Mouse (Mus musculus): ENCODE results near the gene Cript.

Gene Cript

DNA sequence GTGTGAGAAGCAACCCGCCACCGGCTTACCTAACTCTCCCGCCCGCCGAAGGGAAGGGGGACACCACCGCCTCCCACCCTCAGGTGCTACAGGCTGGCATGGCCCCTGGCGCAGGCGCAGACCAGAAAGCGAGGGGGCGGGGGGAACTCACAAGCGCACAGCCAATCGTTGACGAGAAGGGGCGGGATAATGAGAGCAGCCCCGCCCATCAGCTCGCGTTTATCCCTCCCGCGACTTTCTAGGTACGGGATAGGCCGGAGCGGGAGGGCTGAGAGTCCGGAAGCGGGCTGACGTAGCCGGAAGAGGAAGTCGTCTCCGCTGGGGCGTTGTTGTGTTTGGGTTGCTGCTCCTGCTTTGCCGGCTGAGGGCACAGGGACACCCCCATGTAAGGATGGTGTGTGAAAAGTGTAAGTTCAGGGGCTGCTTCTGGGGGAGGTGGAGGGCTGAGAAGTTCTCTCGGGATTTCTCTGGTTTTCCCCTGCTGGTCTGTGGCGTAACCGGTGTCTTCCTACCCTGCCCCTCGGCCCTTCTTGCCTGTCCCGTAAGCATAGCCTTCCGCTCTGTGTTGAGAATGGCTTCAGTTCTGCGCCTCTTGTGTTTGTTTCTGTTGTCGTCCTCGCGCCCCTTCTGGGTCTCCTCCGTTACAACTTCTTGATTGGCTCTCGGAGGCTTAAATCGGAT lies at the start of gene Cript, which contains the start of gene Pigf:
TSS of gene Cript (plus strand) at position 282 of the 681 bp plus-strand sequence.
TSS of gene Pigf (minus strand) at position 138 of the 681 bp plus-strand sequence.
- peak; percentile 100 for DNase-seq

DNA sequence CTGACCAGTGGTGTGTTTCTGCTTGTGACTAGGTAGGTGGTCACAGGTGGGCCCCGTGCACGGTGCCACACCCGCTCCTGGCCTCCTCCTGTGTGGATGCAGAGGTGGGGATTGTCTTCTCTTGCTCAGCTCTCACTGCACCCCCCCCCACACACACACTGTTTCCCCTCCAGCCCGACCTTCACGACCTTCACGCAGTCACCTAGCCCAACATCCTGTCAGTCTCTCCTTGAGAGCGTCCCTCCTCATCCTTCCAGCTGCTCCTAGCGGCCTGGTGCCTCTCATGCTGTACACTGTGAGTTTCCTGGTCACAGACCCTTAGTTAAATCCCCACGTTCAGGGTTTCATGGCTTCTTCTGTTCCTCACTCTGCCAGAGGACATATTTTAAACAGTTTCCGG lies 49.0 kb upstream of the Cript start:
- DNase-seq = peak; percentile 82

DNA sequence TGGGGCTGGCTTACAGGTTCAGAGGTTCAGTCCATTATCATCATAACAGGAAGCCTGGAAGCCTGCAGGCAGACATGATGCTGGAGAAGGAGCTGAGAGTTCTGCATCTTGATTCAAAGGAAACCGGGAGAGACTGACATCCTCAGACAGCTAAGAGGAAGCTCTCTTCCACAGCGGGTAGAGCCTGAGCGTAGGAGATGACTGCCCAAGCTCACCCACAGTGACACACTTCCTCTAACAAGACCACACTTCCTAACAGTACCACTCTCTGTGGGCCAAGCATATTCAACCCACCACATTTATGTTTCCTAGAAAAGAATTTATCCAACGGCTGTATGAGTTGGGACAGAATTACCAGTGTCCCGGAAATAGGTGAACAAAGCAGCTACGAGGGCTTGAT lies 46.9 kb upstream of the Cript start:
- peak; percentile 87 for DNase-seq

DNA sequence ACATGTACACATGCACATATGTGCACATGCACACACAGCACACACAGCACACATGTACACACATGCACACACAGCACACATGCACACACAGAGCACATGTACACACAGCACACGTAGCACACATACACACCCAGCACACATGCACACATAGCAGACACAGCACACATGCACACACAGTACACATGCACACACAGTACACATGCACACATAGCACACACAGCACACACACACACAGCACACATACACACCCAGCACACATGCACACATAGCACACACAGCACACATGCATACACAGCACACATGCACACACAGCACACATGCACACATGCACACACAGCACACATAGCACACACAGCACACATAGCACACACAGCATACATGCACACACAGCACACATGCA lies 44.1 kb upstream of the Cript start:
- DNase-seq = no peak

DNA sequence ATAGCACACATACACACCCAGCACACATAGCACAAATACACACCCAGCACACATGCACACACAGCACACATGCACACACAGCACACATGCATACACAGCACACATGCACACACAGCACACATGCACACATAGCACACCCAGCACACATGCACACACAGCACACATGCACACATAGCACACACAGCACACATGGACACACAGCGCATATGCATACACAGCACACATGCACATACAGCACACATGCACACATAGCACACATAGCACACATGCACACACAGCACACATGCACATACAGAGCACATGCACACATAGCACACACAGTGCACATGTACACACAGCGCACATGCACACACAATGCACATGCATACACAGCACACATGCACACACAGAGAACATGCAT lies 43.6 kb upstream of the Cript start:
- no peak for DNase-seq

DNA sequence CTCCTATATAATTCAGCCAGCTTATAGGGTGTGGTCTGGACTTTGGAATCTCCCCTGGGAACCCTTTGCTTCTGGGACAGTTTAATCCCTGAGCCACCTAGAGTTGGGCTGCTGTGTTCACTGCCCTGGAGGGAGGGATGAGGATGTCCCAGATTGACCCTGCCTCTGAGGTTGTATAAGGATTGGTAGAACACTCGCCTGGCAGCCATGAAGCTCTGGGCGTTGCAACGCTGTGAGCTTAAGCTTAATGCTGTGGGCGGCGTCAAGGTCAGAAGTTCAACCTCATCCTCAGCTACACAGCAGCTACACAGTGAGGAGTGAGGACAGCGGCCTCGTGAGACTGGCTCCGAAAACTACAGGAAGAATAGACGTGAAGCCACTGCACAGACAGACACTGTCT lies 42.9 kb upstream of the Cript start:
- peak; percentile 96 for DNase-seq

DNA sequence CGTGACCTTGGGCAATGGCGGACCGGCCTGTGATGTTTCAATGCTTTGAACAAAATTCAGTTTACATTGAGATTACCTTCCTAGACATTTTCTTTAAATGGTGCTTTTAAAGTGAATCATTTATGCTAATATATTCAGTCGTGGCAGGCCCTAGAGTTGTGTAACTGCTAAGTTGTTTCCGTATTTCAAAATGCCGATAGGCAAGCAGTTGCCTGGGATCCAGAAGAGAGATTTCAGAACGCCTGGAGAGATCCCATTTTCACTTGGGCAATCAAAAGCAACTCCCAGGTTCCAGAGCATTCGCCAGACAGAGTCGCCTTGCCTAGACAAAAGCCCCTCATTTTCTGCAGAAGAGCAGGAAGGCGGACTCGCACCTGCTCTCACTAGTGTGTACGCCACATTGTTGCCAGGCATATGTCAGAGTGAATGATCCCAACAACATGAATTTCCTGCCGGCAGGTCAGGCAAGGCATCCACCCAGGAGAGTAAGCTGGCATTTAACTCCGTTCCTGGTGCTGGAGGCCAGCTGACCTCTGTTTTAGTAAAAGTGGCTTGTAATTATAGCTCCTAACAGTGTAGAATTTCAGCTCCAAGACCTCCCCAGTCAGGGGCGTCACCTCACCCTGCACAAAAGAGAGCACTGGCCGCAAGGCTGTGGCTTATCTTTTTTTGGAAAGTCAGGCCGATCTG lies 38.8 kb upstream of the Cript start:
- DNase-seq = peak; percentile 94

DNA sequence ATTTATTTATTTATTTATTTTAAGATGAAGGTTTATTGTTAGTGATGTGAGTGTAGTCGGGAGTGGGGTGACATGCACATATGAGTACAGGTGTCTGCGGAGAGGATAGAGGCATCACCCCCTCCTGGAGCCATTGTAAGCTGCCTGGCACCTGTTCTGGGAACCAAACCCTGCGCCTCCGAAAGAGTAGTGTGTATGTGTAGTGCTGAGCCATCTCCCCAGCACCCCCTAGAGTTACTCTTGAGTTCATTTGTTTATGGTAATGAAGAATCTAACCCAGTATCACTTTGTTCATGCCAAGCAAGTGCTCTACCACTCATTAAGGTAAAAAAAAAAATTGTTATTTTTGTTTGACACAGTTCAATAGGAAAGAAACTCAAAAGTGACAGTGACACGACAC lies 37.2 kb upstream of the Cript start:
- peak; percentile 86 for DNase-seq

DNA sequence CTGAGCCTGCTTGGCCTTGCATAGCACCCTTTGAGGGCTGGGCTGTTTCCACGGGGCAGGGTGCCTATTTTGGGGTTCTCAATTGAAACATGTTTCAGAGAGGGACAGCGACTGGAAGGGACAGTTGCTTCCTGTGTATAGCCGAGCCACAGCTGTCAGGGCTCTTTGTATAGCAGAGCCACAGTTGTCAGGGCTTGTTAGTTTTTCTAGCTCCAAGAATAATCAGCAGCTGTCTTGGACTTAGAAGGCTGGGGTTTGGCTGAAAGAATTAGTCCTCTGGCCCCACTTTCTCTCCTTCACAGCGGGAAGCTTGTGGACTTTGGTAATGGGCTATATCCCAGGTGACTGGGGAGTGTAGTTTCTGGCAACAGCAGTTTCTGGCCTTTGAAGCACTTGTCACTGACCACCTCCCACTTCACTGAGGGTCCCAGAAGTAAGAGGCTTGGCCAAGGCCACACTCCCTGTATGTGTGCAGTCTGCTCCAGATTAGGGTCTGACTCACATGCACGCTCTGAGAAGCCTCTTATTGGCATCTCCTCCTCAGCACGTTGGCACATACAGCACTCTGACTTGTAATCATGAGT lies 36.7 kb upstream of the Cript start:
- DNase-seq = peak; percentile 95

DNA sequence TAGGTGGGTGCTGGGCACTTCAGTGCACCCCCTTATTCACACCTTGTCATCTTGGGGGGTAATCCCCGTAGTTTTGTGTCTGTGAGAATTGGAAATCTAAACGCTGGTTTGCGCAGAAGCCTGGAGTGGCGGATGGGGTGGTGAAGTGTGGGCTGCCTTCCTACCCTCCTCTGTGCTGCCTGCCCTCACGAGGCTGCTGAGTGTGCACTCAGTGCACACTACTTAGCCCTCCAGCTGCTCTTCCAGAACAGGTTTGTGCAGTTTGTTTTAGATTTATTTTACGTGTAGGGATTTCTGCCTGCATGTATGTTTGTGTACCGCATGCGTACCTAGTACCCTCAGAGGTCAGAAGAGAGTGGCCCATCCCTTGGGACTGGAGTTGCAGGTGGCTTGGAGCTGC lies 34.0 kb upstream of the Cript start:
- DNase-seq = no peak

DNA sequence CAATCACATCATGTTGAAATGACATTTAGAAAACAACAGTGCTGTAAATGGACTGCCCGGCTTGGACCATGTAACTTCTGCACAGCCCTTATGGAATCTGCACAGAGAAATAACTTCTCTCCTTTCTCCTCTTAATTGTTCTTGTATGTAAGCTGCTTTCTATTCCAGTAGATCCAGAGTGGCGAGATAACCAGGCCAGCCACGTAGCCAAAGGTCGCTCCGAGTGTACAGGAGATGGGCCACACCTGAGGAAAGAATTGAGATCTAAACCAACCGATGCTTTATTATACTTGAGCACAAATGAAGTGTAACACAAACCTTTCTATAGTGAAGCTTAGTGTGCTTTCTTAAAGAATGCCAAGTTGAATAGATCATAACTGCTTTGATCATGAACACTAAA lies 28.0 kb upstream of the Cript start:
- DNase-seq = no peak

DNA sequence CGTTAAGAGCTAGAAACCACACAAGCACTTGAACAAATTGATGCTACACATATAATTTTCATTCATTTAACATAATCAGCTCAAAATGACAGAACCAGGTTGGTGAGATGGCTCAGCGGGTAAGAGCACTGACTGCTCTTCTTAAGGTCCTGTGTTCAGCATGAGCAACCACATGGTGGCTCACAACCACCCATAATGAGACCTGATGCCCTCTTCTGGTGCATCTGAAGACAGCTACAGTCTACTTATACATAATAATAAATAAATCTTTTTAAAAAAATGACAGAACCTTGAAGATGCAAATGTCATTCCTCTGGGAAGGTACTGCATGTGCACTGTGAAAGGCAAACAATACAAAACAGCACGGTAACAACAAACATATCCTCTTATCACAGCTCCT lies 16.4 kb upstream of the Cript start:
- no peak for DNase-seq

DNA sequence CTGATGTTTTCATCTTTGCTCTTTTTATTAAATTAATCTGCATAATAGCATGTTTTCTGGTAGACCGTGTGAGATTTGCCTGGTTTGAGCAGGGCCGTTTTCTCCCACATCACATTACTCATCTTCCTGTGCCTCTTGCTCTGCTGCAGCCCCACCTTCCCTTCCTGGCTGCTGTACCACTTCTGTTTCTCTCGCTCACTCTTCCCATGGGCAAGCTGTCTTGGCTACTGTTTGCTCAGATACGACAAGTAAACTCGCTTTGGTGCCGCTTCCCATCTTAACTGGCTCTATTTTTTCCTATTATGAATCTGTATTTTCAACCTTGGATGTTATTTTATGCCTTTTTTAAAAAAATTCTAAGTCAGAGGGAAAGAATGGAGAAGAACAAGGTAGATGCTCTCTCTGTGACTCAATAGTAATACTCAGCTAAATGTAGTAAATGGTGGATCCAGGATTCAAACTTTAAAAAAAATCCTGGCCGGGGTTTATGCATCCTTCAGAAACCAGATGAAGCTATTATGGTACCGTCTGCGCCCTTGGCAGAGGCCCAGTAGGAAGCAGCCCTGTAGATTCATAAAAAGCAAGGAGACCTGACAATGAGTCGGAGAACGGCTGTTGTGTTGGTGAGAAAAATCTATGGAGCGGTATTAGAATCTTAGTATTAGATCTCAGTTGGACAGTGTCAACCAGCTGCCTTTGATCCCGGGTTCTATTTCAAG lies 13.9 kb upstream of the Cript start:
- DNase-seq = no peak

DNA sequence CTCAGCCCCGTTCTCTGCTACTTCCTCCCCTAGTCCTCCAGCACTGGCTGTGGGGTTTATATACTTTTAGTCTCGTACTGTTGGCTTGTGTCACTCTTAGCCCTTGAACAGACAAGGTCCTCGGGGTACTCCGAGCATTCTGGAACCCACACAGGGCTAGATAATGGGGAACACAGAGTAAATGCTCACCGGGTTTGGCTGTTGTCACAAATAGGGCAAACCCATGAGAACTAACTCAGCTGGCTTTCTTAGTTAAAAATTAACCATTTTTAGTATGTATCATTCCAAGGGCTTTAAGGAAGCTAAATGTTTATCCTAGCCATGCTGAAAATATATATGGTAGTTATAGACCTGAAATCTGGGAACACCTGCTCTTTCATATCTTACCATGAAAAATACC lies 5.7 kb upstream of the Cript start:
- DNase-seq = no peak

DNA sequence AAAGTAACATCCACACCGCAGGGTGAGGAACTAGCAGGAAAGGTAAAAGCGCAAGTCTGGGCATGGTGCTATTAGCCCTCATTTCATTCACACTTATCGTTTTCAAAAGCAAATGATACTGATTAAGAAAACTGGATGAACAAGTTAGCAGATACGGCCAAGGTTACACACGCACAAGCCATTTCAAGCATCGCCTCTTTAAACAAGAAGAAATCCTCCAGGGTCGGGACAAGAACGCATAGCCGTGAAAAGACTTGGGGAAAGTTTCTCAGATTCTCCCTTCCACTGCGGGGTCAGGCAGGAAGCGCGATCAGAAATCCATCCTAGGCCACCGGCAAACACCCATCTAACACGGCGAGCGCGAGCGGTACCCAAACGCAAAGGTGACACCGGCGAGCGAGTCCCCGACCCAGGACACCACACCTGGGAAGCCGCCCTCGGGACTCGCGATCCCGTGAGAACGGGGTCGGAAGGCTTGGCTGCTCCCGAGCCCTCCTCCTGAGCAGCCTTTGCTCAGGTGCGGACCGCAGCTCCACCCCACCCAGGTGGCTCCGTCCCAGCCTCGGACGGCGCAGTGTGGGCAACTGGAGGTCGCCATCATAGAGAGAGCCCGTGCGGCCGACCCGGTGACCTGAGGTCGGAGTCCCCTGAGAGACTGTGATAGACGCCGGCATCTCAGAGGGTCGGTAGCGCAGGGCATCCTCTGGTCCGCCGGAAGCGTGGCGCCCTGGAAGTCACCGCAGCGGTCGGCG lies 683 bp upstream of the Cript start:
- no peak for DNase-seq

DNA sequence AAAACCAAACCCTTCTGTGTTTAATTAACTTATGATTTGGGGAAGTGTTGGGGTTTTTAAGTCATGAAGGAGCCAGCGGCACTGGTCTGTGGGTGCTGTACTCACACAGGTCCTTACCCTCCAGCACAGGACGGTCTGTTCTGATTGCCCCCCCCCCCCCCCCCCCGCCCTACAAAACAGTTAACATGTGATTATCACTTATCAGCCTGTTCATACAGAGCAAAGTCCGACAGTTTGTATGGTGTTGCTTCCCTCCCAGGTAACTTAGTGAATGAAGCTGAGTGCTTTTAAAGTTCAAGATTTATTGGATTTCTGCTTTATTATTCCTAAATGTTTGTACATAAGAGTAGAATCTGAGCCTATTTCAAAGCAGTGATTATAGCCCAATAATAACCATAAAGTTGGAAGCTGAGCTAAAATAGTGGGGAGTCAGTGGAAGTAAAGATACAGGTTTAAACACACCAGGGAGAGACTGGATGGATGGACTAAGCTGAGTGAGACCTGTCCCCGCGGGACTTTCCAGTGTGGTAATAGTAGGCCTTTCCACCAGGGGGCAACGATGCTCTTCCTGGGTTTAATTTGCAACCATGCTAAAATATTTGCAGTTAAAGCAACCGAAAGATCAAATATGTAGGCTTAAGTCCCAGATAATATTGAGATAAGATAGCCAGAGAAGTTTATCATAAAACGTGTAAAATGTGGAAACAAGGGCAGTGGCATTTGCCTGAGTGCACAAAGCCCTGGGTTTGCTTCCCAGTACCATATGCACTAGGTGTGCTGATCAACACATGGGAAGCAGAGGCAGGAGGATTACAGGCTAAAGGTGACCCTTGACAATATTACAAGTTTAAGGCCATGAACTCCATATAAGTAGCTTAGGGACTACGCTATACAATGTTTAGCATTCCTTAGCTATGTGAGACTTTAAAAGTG lies 11.1 kb downstream of the Cript start:
- peak; percentile 78 for DNase-seq

DNA sequence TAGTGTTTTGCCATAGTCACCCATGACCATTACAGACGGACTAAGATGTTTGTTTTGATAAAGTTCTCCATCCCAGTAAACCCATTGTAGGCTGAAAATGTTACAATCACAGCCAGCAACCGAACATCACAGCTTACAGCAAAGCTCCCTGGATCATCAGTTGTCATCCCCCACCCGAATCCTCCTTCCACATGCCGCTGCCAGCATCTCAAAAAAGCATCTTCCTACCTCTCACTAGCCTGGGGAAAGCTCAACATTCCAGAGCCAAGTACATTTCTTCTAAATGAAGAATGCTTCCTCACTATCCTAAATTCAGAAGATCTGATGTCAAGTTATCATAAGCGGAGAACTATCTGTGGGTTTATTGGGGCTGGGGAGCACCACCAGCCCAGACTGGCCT lies 13.1 kb downstream of the Cript start:
- peak; percentile 36 for DNase-seq

DNA sequence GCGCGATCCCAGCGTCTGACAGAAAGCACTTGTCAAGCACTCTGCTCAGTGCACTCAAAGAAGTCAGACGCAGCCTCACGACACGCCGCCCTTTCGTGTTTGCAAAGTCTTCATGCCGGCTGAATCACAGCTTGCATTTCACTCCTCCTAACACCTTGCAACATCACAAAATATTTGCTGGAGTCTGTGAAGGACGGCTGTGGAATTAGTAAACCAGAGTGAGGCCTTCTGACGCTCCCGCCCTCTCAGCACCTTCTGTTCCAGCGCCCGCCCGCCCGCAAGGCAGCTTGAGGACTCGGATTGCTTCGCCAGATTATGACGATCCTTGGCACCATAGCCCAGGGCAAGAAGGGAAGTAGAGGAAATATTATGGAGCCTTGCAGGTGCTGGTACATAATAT lies 16.4 kb downstream of the Cript start:
- DNase-seq = peak; percentile 82

DNA sequence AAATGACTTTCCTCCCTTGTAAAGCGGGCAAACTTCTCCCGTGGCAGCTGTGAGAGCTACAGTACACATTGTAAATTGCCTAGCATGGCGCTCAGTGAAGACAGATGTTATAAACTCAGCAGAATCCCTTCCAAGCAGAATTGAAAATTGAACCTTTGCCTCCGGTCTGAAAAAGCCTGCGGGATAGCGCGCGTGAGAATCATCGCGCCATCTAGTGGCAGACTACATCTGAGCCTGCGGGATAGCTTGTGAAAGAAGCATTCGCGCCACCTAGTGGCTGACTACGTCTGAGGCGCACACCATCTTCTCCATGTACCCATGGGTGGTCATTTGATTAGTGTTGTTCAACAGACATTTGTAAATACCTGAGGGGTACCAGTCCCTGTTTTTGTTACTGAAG lies 19.0 kb downstream of the Cript start:
- peak; percentile 97 for DNase-seq

DNA sequence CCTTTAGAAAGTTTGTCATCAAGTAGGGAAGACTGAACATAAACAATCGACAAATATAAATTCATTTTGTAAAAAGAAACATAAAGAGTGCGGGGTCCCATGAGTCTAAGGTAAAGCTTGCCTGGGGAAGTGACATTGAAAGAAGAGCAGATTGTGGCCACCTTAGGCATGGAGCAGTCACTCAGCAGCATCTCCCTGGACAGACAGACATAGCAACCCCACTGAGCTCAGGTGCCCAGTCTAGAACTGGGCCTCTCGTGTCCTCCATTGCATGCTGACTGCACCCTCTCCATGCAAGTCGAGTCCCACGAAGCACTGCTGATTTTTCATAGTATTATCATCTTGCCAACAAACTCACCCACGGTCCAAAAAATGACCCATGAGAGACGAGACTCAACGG lies 19.4 kb downstream of the Cript start:
- DNase-seq = no peak

DNA sequence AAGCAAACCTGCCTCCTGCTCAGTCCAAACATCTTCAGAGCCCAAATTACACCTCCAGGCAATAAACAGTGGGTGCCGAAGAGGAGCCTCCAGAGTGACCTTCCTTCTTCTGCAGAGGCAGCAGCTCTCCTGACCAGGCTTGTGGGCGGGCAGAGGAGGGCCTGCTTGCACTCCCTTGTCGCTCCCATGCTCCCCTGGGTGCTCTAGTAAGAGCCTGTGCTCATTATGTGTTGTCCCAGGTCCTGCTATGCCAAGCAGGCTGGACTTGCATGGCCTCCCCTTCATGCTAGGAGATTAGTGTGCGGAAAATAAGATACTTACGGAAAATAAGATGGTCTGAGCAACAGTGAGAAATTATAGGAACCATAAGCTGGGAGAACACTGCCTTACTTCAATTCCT lies 24.3 kb downstream of the Cript start:
- peak; percentile 71 for DNase-seq
